Mouse (Mus musculus) heart, adult 2 months (tissue): ENCODE measurements at regions not wholly inside any gene's neighbourhood (a gene's known extent, or its start where the extent isn't known, plus 50 kb on each side); places are given as distances from the start of the nearest gene placed in this dataset.

Experiments
- DNase-seq, 2 experiments: peaks; one replicate each; pipeline ENCODE4 v3.0.0; 2021
- H3K27ac ChIP-seq: fragments of 200-600 bp; 2 replicates; pipeline ENCODE4 v1.8.1; 2022
- H3K27me3 ChIP-seq: fragments of 200-500 bp; 2 replicates; pipeline ENCODE4 v1.6.1; 2012; ENCODE audit warnings: mild to moderate bottlenecking, low read length, inconsistent platforms, mixed read lengths; ENCODE audit not compliant: control insufficient read depth, insufficient read depth
- H3K36me3 ChIP-seq: fragments of 200-500 bp; 2 replicates; pipeline ENCODE4 v1.6.1; 2012; ENCODE audit warnings: low read length, inconsistent platforms; ENCODE audit not compliant: control insufficient read depth, insufficient read depth
- H3K4me1 ChIP-seq: fragments of 200-500 bp; 2 replicates; pipeline ENCODE4 v1.6.1; 2011; ENCODE audit warnings: low read length; ENCODE audit not compliant: control insufficient read depth, insufficient read depth
- H3K4me3 ChIP-seq: fragments of 200-600 bp; 2 replicates; pipeline ENCODE4 v1.8.1; 2022
- H3K79me2 ChIP-seq: fragments of 200-500 bp; replicated peaks from 2 replicates; pipeline ENCODE4 v1.6.1; 2012; ENCODE audit warnings: mild to moderate bottlenecking, inconsistent platforms, low read length, moderate library complexity, mixed read lengths; ENCODE audit not compliant: control insufficient read depth, insufficient read depth
- H3K9ac ChIP-seq: fragments of 200-500 bp; 2 replicates; pipeline ENCODE4 v1.6.1; 2012; ENCODE audit warnings: low read depth, mild to moderate bottlenecking, control low read depth, inconsistent platforms, low read length, mixed read lengths
- CTCF ChIP-seq: fragments of 200-600 bp; IDR thresholded peaks from 2 replicates; pipeline ENCODE4 v1.8.1; 2022; ENCODE audit warnings: antibody characterized with exemption, mild to moderate bottlenecking, moderate library complexity
- EP300 ChIP-seq: fragments of 200-500 bp; IDR thresholded peaks from 2 replicates; pipeline ENCODE4 v1.6.1; 2011; ENCODE audit warnings: low read depth, low read length, control low read depth; ENCODE audit not compliant: insufficient read depth
- POLR2A ChIP-seq: fragments of 200-500 bp; IDR thresholded peaks from 2 replicates; pipeline ENCODE4 v1.6.1; 2011; ENCODE audit warnings: mild to moderate bottlenecking, low read depth, low read length, control low read depth; ENCODE audit not compliant: insufficient read depth
- WGBS: fragments of 180-500 bp; shearing (Covaris S2); methylation state at CpG from one replicate; pipeline ENCODE4 v1.1.7; 2018; 5-methylcytosine and 5-hydroxymethylcytosine counted together
- intact Hi-C: fragments of 180-260 bp; cut with DNase I; formaldehyde crosslinking; loops from one replicate; pipeline ENCODE4 v1.15.1; 2025

GRCm38 (mm10) chr5:46073136-46073535, 215.7 kb upstream of the Lcorl start:
- Histone ChIP-seq H3K79me2 (no peaks in the 10 kb centered on the region), H3K4me1 (no peaks in the 10 kb centered on the region), H3K4me3 (no peak overlapping the region), H3K27me3 (no peaks in the 10 kb centered on the region), H3K36me3 (no peaks in the 10 kb centered on the region), H3K9ac (no peak overlapping the region), H3K27ac (peak overlapping the region; percentile 37)
- DNase-seq, result peak in 1 of 2 experiments; percentile 5
- no peak for TF ChIP-seq EP300
- TF ChIP-seq POLR2A, result no peak
- WGBS, result 38% methylated on average over 4 of the region's 4 CpGs
- intact Hi-C loops, result loop anchor here (5.0 kb wide), 1 partner anchor 216 kb away; the partner anchor contains the start of gene Lcorl

DNA sequence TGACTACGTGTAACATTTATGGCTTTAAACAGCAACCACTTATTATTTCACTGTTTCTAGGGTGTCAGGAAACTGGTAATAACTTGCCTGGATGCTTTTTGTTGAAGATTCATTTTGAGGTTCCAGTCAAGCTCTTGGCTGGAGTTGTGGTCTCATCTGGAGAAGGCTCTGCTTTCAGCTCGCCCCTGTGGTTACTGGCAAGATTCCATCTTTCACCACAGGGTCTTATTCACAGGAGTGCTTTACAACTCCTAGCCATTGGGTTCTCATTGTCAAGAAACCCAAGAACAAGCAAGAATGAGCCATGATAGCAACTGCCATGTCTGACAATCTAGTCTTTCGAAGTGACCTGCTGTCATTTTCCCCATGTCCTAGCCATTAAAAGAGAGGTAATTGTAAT, 202.5 kb upstream of the Lcorl start:
- Histone ChIP-seq H3K27me3 (no peaks in the 10 kb centered on the region), H3K79me2 (no peaks in the 10 kb centered on the region), H3K4me1 (no peaks in the 10 kb centered on the region), H3K9ac (no peak overlapping the region), H3K36me3 (no peaks in the 10 kb centered on the region), H3K27ac (no peak overlapping the region), H3K4me3 (no peak overlapping the region)
- TF ChIP-seq POLR2A (no peak), EP300 (no peak), CTCF (no peak)
- 81% methylated on average over 3 of the region's 3 CpGs for WGBS
- no peak for DNase-seq
- intact Hi-C loops, result no loop called here

- no peak for TF ChIP-seq POLR2A
- no peak for TF ChIP-seq CTCF
- TF ChIP-seq EP300, result no peak
- intact Hi-C loops, result no loop called here
- no peaks in the 10 kb centered on the region for H3K4me1 ChIP-seq
- H3K9ac ChIP-seq, result no peak overlapping the region
- H3K79me2 ChIP-seq, result no peaks in the 10 kb centered on the region
- no peaks in the 10 kb centered on the region for H3K36me3 ChIP-seq
- no peak for DNase-seq
- H3K4me3 ChIP-seq, result no peak overlapping the region
- 85% methylated on average over 2 of the region's 2 CpGs for WGBS
- no peaks in the 10 kb centered on the region for H3K27me3 ChIP-seq
- H3K27ac ChIP-seq, result no peak overlapping the region
Measured at GRCm38 (mm10) chr5:46054850-46055249, 197.4 kb upstream of the Lcorl start.

DNA sequence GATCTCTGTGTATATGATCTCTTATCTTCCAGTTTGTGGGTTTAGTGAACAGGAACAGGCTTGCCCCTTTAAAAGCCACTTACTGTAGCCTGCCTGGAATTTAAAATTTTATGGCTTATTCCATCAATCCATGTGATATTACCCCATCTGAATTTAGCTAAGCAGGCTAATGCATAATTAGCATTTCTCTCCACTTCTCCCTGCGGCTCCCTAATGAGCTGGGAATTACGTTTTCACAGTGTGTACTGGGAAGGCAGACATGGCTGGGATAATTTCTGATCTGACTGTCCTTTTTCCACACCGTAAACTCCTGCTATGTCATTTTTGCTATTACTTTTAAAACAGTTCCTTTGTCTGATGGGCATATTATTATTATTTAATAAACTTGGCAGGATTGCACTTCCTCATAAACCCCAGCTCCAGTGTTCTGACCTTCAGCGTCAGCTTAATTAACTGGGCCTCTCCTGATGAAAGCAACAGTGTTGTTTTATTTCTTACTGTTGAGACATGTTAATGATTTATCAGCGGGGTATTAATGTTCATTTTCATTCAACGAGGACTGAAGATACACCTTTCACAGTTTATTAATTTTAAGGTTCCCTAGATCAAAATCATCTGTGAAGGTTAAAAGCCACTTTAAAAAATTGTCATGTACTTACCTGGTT, 185.4 kb upstream of the Lcorl start:
- DNase-seq, result no peak
- no peak overlapping the region for H3K4me3 ChIP-seq
- intact Hi-C loops, result no loop called here
- H3K79me2 ChIP-seq, result no peaks in the 10 kb centered on the region
- no peak overlapping the region for H3K27ac ChIP-seq
- H3K9ac ChIP-seq, result no peak overlapping the region
- H3K4me1 ChIP-seq, result no peaks in the 10 kb centered on the region
- no peaks in the 10 kb centered on the region for H3K36me3 ChIP-seq
- H3K27me3 ChIP-seq, result no peaks in the 10 kb centered on the region
- 76% methylated on average over 6 of the region's 6 CpGs for WGBS
- TF ChIP-seq EP300, result no peak
- TF ChIP-seq POLR2A, result no peak
- TF ChIP-seq CTCF, result no peak

DNA sequence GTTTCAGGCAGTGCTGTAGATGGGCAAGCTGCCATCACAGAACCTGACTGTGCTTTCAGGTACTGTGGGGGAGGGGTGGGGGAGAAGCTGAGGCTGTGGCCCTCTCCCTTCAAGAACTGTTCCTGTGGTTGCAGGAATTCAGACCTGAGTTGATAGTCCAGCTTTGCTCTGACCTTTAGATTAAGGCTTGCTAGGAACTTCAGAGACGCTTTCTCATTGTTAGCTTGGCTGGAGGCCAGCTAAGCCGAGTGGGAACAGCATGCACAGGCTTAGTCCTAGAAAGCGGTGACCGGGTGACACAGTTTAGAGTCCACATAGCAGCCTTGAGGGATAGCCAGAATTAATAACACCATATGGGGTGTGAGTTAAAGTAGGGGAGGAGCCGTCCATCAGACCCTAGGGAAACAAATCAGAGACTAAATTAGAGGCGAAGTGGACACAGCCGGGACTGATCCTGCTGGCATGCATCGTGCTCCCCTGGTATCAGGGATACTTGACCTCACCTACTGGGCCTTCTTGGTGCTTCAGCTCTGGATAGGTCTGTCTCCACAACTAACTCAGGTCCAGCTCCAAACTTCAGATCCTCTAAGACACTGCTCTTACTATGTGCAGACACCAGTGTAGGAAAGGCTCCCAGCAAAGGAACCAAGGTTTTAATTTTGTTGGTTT, 175.7 kb upstream of the Lcorl start:
- H3K4me3 ChIP-seq, result 0 out of 2 replicates have a peak overlapping the region, but pooled peaks have one; percentile 5
- WGBS, result 3% methylated on average over 8 of the region's 8 CpGs
- intact Hi-C loops, result loop anchor here (10.0 kb wide), 1 partner anchor 248 kb away; no protein-coding TSS in a partner anchor

GRCm38 (mm10) chr5:46032206-46032605, 174.8 kb upstream of the Lcorl start:
- Histone ChIP-seq H3K27ac (no peak overlapping the region), H3K4me3 (no peak overlapping the region), H3K36me3 (no peaks in the 10 kb centered on the region), H3K4me1 (peaks cover 2% of the 10 kb centered on the region; the same call in 1 of the 2 replicates), H3K9ac (no peak overlapping the region), H3K27me3 (no peaks in the 10 kb centered on the region), H3K79me2 (no peaks in the 10 kb centered on the region)
- no peak for DNase-seq
- 67% methylated on average over 2 of the region's 2 CpGs for WGBS
- TF ChIP-seq POLR2A (no peak), CTCF (no peak), EP300 (no peak)
- intact Hi-C loops, result loop anchor here (10.0 kb wide), 1 partner anchor 247 kb away; no protein-coding TSS in a partner anchor

More for the DNA sequence above, 175.7 kb upstream of the Lcorl start:
- Histone ChIP-seq H3K27ac (no peak overlapping the region), H3K9ac (no peak overlapping the region), H3K27me3 (no peaks in the 10 kb centered on the region), H3K36me3 (no peaks in the 10 kb centered on the region), H3K4me1 (peaks cover 2% of the 10 kb centered on the region; the same call in 1 of the 2 replicates), H3K79me2 (no peaks in the 10 kb centered on the region)
- DNase-seq, result peak; percentile 41
- TF ChIP-seq POLR2A, result no peak
